Mouse (Mus musculus) heart, embryonic 12.5 days (tissue): Measurements from ENCODE around the gene Otop3. TPM values are rescaled to one million over a fixed set of nuclear protein-coding genes. Genes with fewer than 3 reads are reported as not detected.

Experiments
- ATAC-seq: fragments of 200-750 bp; cut with Nextera tagmentation; 2 replicates; pipeline ENCODE4 v1.8.0; 2017; ENCODE audit warnings: moderate TSS enrichment, moderate library complexity; ENCODE audit not compliant: insufficient number of reproducible peaks, low FRiP score
- H3K27ac ChIP-seq: fragments of 300-500 bp; sonication (generic); 2 replicates; pipeline ENCODE4 v1.5.1; 2016; ENCODE audit warnings: mild to moderate bottlenecking, moderate library complexity; ENCODE audit not compliant: poor library complexity, severe bottlenecking
- H3K27me3 ChIP-seq: fragments of 300-500 bp; sonication (generic); replicated peaks from 2 replicates; pipeline ENCODE4 v1.6.1; 2016; ENCODE audit warnings: mild to moderate bottlenecking, moderate library complexity
- H3K36me3 ChIP-seq: fragments of 300-500 bp; sonication (generic); 2 replicates; pipeline ENCODE4 v1.6.1; 2016; ENCODE audit warnings: mild to moderate bottlenecking, moderate library complexity
- H3K4me1 ChIP-seq: fragments of 300-500 bp; sonication (generic); replicated peaks from 2 replicates; pipeline ENCODE4 v1.6.1; 2016; ENCODE audit warnings: mild to moderate bottlenecking
- H3K4me2 ChIP-seq: fragments of 300-500 bp; sonication (generic); 2 replicates; pipeline ENCODE4 v1.6.1; 2016; ENCODE audit warnings: mild to moderate bottlenecking, moderate library complexity
- H3K4me3 ChIP-seq: fragments of 300-500 bp; sonication (generic); 2 replicates; pipeline ENCODE4 v1.5.1; 2016; ENCODE audit warnings: mild to moderate bottlenecking
- H3K9ac ChIP-seq: fragments of 300-500 bp; sonication (generic); 2 replicates; pipeline ENCODE4 v1.6.1; 2016; ENCODE audit warnings: mild to moderate bottlenecking, moderate library complexity
- H3K9me3 ChIP-seq: fragments of 300-500 bp; sonication (generic); replicated peaks from 2 replicates; pipeline ENCODE4 v1.6.1; 2016; ENCODE audit warnings: mild to moderate bottlenecking, moderate library complexity
- WGBS: fragments of 180-500 bp; shearing (Covaris S2); methylation state at CpG from one replicate; pipeline ENCODE4 v1.1.7; 2016; 5-methylcytosine and 5-hydroxymethylcytosine counted together
- polyA plus RNA-seq: library from polyadenylated mRNA; unstranded; fragments of >200 nt; fragmentation: Nextera tagmentation; extraction: Ambion mirVana; gene quantifications from 2 replicates; pipeline ENCODE4 v1.2.1, GENCODE M21; 2016

Gene Otop3
- not detected in 2 replicates for polyA plus RNA-seq

- H3K27me3 ChIP-seq: peaks cover 92% of the 10 kb centered on the region
- no peak for ATAC-seq
- 0 out of 2 replicates have a peak, but pooled peaks cover 5% of the 10 kb centered on the region for H3K4me1 ChIP-seq
- no peak within 1 kb of the TSS for H3K4me3 ChIP-seq
- no peaks in the 10 kb centered on the region for H3K36me3 ChIP-seq
- 5% methylated on average over 29 of the region's 29 CpGs for WGBS
- no peak within 1 kb of the TSS for H3K27ac ChIP-seq
- peak within 1 kb of the TSS; percentile 9; the same call in 1 of the 2 replicates for H3K4me2 ChIP-seq
- no peak within 1 kb of the TSS for H3K9ac ChIP-seq
- H3K9me3 ChIP-seq: no peaks in the 10 kb centered on the region
Measured at GRCm38 (mm10) chr11:115334531-115334930, at the start of gene Otop3. Gene Otop3 (plus strand): TSS chr11:115334731.

DNA sequence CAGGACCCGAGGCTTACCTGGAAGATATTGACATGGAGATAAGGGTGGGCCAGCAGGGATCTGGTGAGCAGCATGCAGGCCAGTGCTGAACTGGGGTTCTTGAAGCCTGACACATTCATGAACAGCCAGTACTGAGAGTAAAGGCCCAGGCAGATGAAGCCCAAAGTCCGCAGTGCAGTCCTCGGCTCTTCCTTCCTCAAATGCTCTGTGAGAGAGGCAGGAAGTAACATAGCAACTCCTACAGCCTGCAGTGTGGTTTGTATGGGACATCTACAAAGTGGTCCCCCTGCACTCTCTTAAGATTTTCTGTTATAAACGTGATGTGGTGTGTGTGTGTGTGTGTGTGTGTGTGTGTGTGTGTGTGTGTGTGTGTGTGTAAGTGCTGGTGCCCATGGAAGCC is 49.2 kb upstream of the Otop3 start:
- Histone ChIP-seq H3K36me3 (no peaks in the 10 kb centered on the region), H3K4me1 (peaks cover 18% of the 10 kb centered on the region), H3K27ac (no peak overlapping the region), H3K27me3 (no peaks in the 10 kb centered on the region), H3K9me3 (no peaks in the 10 kb centered on the region), H3K9ac (no peak overlapping the region), H3K4me3 (no peak overlapping the region), H3K4me2 (no peak overlapping the region)
- ATAC-seq: no peak
- 43% methylated on average over 4 of the region's 4 CpGs for WGBS

DNA sequence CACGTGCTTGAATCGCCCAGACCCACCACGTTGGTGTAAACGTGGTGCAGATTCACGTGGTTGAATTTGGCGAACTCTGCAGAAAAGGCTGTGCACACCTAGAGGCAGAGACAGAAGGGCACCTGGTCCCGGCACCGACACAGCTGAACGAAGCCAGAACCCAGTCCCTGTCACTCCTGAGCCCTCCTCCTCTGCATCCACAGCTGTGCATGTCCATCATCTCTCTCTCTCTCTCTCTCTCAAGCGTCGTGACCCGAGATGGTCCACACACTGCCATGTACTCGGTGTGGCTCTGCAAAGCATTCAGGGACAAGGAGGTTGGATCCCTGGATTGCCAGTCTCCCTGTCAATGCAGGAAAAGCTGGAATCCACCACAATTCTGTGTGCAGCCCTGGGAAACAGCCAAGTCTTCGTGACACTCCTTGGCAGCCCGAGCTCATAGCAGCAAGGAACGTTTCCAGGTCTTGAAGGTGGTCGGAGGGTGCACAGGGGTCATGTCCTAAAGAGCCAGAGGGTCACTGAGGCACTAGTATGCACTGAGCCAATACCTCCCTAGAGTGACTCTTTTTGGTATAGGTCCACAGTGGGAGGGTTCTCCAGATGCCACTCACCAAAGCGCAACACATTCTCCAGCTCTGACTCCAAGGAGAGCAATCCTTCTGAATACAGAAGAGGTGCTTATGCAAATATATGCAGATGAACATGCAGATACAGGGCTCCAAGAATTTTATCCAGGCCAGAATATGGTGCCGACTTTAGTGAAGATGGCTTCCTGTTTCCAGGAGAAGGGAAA is 48.1 kb upstream of the Otop3 start:
- Histone ChIP-seq H3K4me1 (peaks cover 18% of the 10 kb centered on the region), H3K9ac (no peak overlapping the region), H3K4me2 (no peak overlapping the region), H3K9me3 (no peaks in the 10 kb centered on the region), H3K4me3 (no peak overlapping the region), H3K27me3 (no peaks in the 10 kb centered on the region), H3K27ac (no peak overlapping the region), H3K36me3 (no peaks in the 10 kb centered on the region)
- WGBS: 68% methylated on average over 19 of the region's 19 CpGs
- no peak for ATAC-seq

DNA sequence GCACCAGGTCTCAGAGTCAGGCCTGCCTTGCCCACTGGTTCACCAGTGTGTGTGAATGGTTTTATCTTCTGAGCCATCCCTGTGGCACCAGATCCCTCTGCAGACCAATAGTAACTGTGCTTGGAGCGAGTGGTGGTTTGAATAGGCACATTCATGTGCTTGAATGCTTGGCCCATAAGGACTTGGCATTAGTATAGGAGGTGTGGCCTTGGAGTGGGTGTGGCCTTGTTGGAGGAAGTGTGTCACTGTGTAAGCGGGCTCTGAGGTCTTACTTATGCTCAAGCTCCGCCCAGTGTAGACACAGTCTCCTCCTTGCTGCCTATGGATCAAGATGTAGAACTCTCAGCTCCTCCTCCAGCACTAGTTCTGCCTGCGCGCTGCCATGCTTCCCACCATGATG is 47.1 kb upstream of the Otop3 start:
- Histone ChIP-seq H3K36me3 (no peaks in the 10 kb centered on the region), H3K4me2 (no peak overlapping the region), H3K9ac (no peak overlapping the region), H3K27ac (no peak overlapping the region), H3K27me3 (no peaks in the 10 kb centered on the region), H3K9me3 (no peaks in the 10 kb centered on the region), H3K4me3 (no peak overlapping the region), H3K4me1 (peaks cover 11% of the 10 kb centered on the region)
- 83% methylated on average over 5 of the region's 5 CpGs for WGBS
- ATAC-seq: 0 out of 2 replicates have a peak, but pooled peaks have one; percentile 9

- 86% methylated on average over 2 of the region's 2 CpGs for WGBS
Measured at GRCm38 (mm10) chr11:115288305-115288704, 46.2 kb upstream of the Otop3 start.

GRCm38 (mm10) chr11:115289885-115290284 is 44.6 kb upstream of the Otop3 start:
- no peak for ATAC-seq
- Histone ChIP-seq H3K4me2 (no peak overlapping the region), H3K9me3 (no peaks in the 10 kb centered on the region), H3K27me3 (no peaks in the 10 kb centered on the region), H3K27ac (no peak overlapping the region), H3K9ac (no peak overlapping the region), H3K4me1 (peaks cover 15% of the 10 kb centered on the region), H3K4me3 (no peak overlapping the region), H3K36me3 (no peaks in the 10 kb centered on the region)
- 74% methylated on average over 8 of the region's 8 CpGs for WGBS

More at GRCm38 (mm10) chr11:115288305-115288704, 46.2 kb upstream of the Otop3 start:
- H3K9me3 ChIP-seq: no peaks in the 10 kb centered on the region
- no peak overlapping the region for H3K4me2 ChIP-seq
- H3K4me3 ChIP-seq: no peak overlapping the region
- no peaks in the 10 kb centered on the region for H3K36me3 ChIP-seq
- H3K4me1 ChIP-seq: peaks cover 15% of the 10 kb centered on the region
- no peaks in the 10 kb centered on the region for H3K27me3 ChIP-seq
- no peak overlapping the region for H3K9ac ChIP-seq
- no peak overlapping the region for H3K27ac ChIP-seq
- ATAC-seq: no peak

DNA sequence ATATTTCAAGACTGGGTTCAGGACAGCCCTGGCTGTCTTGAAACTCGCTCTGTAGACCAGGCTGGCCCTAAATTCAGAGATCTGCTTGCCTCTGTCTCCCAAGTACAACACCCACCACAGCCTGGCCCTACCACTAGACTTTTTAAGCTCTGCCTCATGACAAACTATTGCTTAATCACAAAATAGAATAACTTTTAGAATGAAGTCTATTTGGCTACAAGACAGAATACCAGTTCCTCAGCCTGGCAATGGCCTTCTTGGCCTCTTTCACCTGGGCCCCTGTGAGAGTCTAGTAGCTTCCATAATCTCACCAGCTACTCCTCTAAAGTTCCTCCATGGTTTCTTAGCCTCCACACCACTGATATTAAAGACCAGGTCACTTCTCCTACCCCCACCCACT is 44.2 kb upstream of the Otop3 start:
- Histone ChIP-seq H3K9ac (no peak overlapping the region), H3K27ac (0 out of 2 replicates have a peak overlapping the region, but pooled peaks have one; percentile 0), H3K27me3 (no peaks in the 10 kb centered on the region), H3K36me3 (no peaks in the 10 kb centered on the region), H3K4me1 (peaks cover 15% of the 10 kb centered on the region), H3K4me2 (no peak overlapping the region), H3K9me3 (no peaks in the 10 kb centered on the region), H3K4me3 (no peak overlapping the region)
- WGBS: 92% methylated on average over 1 of the region's 1 CpGs
- ATAC-seq: no peak

DNA sequence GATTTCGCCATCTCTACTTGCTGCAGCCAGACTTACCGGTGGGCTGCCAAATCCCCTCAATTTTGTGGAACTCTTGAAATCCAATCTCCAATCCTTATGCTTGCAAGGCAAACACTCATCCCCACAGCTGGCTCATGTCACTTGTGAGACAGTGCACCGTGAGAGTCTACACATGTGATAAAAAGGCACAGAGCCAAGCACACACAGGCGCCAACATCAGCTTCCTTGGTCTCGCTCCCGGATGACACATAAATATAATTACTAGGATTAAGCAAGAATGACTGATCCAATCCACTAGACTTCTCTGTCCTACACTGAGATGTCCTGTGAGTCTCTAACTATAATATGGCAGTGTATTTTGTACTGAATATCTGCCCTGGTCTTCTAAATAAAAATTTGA is 43.6 kb upstream of the Otop3 start:
- H3K9me3 ChIP-seq: no peaks in the 10 kb centered on the region
- H3K27me3 ChIP-seq: peaks cover 4% of the 10 kb centered on the region; the same call in 1 of the 2 replicates
- H3K4me3 ChIP-seq: no peak overlapping the region
- WGBS: 60% methylated on average over 6 of the region's 6 CpGs
- H3K4me1 ChIP-seq: peaks cover 12% of the 10 kb centered on the region
- no peak overlapping the region for H3K4me2 ChIP-seq
- no peak overlapping the region for H3K9ac ChIP-seq
- no peak for ATAC-seq
- H3K36me3 ChIP-seq: no peaks in the 10 kb centered on the region
- 0 out of 2 replicates have a peak overlapping the region, but pooled peaks have one; percentile 0 for H3K27ac ChIP-seq

- Histone ChIP-seq H3K9ac (no peak overlapping the region), H3K9me3 (no peaks in the 10 kb centered on the region), H3K27ac (no peak overlapping the region), H3K4me3 (no peak overlapping the region), H3K36me3 (no peaks in the 10 kb centered on the region), H3K27me3 (peaks cover 10% of the 10 kb centered on the region), H3K4me2 (no peak overlapping the region), H3K4me1 (peaks cover 12% of the 10 kb centered on the region)
- no peak for ATAC-seq
- 79% methylated on average over 10 of the region's 10 CpGs for WGBS
Measured at GRCm38 (mm10) chr11:115291503-115291902, 43.0 kb upstream of the Otop3 start.

DNA sequence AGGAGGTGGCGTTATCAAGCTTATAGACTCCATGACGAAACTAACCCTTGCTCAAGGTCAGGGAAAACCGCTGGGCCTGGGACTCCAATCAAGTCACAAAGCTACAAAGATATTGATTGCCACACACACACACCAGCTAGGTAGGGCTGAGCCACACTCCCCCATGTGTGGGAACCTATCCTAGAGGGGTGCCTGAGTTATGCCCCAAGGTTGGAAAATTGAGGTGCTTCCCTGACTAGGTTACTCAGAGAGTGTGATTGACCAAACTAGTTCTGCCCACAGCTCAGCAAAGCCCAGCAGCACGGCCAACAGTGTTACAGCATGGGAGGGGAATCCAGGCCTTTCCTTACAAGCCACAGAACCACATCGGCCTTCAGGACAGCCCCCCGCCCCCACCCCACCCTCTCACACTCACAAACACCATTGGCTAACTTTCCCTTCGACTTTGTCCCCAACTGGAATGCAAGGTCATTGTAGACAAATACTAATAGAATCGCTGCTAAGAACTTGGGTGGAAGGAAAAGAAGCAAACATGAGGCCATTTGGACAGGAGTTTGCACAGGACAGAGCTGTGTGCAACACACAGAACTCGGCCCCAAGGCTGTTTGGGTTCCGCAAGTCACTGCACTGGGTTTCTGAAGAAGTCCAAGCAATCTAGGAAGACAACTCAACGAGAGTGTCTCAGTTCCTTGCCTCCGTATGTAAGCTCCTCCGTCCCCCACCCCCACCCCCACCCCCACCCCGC is 41.7 kb upstream of the Otop3 start:
- Histone ChIP-seq H3K9me3 (no peaks in the 10 kb centered on the region), H3K4me1 (peaks cover 20% of the 10 kb centered on the region), H3K4me2 (no peak overlapping the region), H3K9ac (no peak overlapping the region), H3K27ac (no peak overlapping the region), H3K4me3 (no peak overlapping the region), H3K36me3 (no peaks in the 10 kb centered on the region), H3K27me3 (peaks cover 22% of the 10 kb centered on the region)
- ATAC-seq: no peak
- 50% methylated on average over 14 of the region's 14 CpGs for WGBS

GRCm38 (mm10) chr11:115295939-115296338 is 38.6 kb upstream of the Otop3 start:
- WGBS: 82% methylated on average over 11 of the region's 11 CpGs
- peaks cover 43% of the 10 kb centered on the region for H3K27me3 ChIP-seq
- no peak overlapping the region for H3K4me2 ChIP-seq
- H3K9me3 ChIP-seq: 0 out of 2 replicates have a peak, but pooled peaks cover 3% of the 10 kb centered on the region
- no peaks in the 10 kb centered on the region for H3K36me3 ChIP-seq
- H3K4me3 ChIP-seq: no peak overlapping the region
- no peak for ATAC-seq
- H3K4me1 ChIP-seq: peaks cover 17% of the 10 kb centered on the region
- H3K9ac ChIP-seq: no peak overlapping the region
- no peak overlapping the region for H3K27ac ChIP-seq
